Mouse (Mus musculus) midbrain, postnatal 0 days (tissue): ENCODE measurements around the gene Glis3. TPM values are rescaled to one million over a fixed set of nuclear protein-coding genes. Genes with fewer than 3 reads are reported as not detected.

Experiments
- ATAC-seq: fragments of 200-750 bp; cut with Nextera tagmentation; 2 replicates; pipeline ENCODE4 v1.8.0; 2017; ENCODE audit warnings: moderate number of reproducible peaks, mild to moderate bottlenecking, moderate TSS enrichment, moderate library complexity; ENCODE audit not compliant: low FRiP score
- DNase-seq: peaks from one replicate; pipeline ENCODE4 v3.0.0-alpha.2; 2015; ENCODE audit warnings: low spot score
- H3K27ac ChIP-seq: fragments of 300-500 bp; sonication (generic); 2 replicates; pipeline ENCODE4 v1.5.1; 2014; ENCODE audit warnings: low read depth, mild to moderate bottlenecking, low read length, mixed read lengths
- H3K27me3 ChIP-seq: fragments of 300-500 bp; sonication (generic); 2 replicates; pipeline ENCODE4 v1.6.1; 2014; ENCODE audit warnings: low read length, control low read depth, mixed read lengths; ENCODE audit not compliant: insufficient read depth
- H3K36me3 ChIP-seq: fragments of 300-500 bp; sonication (generic); 2 replicates; pipeline ENCODE4 v1.6.1; 2014; ENCODE audit warnings: low read length, control low read depth, mixed read lengths; ENCODE audit not compliant: insufficient read depth
- H3K4me1 ChIP-seq: fragments of 300-500 bp; sonication (generic); 2 replicates; pipeline ENCODE4 v1.6.1; 2014; ENCODE audit warnings: mild to moderate bottlenecking, control low read depth, antibody characterized with exemption, low read length, mixed read lengths; ENCODE audit not compliant: insufficient read depth
- H3K4me2 ChIP-seq: fragments of 300-500 bp; sonication (generic); 2 replicates; pipeline ENCODE4 v1.6.1; 2014; ENCODE audit warnings: low read depth, mild to moderate bottlenecking, low read length, mixed read lengths; ENCODE audit not compliant: poor library complexity, severe bottlenecking
- H3K4me3 ChIP-seq: fragments of 300-500 bp; sonication (generic); 2 replicates; pipeline ENCODE4 v1.5.1; 2014; ENCODE audit warnings: low read depth, mild to moderate bottlenecking, low read length, moderate library complexity
- H3K9ac ChIP-seq: fragments of 300-500 bp; sonication (generic); replicated peaks from 2 replicates; pipeline ENCODE4 v1.6.1; 2014; ENCODE audit warnings: mild to moderate bottlenecking, low read length, moderate library complexity, mixed read lengths; ENCODE audit not compliant: poor library complexity, severe bottlenecking
- H3K9me3 ChIP-seq: fragments of 300-500 bp; sonication (generic); 2 replicates; pipeline ENCODE4 v1.6.1; 2016; ENCODE audit warnings: low read length, control low read depth
- CTCF ChIP-seq: IDR thresholded peaks from 2 replicates; pipeline ENCODE4 v1.5.1; 2016; ENCODE audit warnings: antibody characterized with exemption, mild to moderate bottlenecking
- WGBS: fragments of 180-500 bp; shearing (Covaris S2); extraction: QIAGEN DNeasy Blood & Tissue Kit; methylation state at CpG from one replicate; pipeline ENCODE4 v1.1.7; 2014; 5-methylcytosine and 5-hydroxymethylcytosine counted together
- polyA plus RNA-seq: library from polyadenylated mRNA; unstranded; fragments of >200 nt; fragmentation: Nextera tagmentation; extraction: Ambion mirVana; gene quantifications from 2 replicates; pipeline ENCODE4 v1.2.1, GENCODE M21; 2015
- total RNA-seq: library from RNA; depleted of rRNA; stranded (reverse); fragments of >200 nt; gene quantifications from 2 replicates; pipeline ENCODE4 v1.2.3, GENCODE M21; 2014; rRNA removed

The Glis3 gene
- total RNA-seq (16.5 and 27.1 TPM in 2 replicates), polyA plus RNA-seq (0.75 and 1.2 TPM in 2 replicates)

DNA sequence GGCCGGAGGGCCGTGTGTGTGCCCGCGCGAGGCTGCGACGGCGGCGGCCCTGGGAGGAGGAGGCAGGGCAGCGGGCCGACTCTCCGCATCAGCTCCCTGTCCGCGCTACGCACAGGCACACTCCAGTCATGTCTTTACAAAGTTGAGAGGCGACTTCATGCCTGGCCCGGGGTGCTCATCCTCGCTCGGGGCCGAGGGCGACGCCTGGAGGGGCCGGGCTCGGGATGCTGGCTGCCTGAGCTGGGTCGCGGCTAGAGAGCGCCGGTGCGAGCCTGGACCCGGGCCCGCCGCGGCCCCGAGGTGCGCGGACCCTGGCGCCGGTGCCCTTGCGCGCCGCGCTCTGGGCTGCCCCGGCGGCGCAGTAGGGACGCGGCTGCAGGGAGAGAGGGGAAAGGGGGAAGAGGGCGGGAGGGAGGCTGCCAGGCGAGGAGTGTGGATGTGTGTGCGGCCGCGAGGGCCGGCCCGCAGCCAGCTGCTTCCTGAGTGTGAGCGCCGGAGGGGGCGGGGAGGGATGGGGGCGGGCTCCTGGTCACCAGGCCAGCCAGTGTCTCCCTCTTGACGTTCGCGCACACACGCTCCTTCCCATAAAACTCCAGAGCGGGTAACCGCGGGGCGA lies at the start of gene Glis3:
Glis3 (minus strand) TSS at position 302 of the 616 bp plus-strand sequence.
- peak; percentile 74 for DNase-seq
- Histone ChIP-seq H3K4me3 (peak within 1 kb of the TSS; percentile 57), H3K27ac (no peak within 1 kb of the TSS), H3K36me3 (no peaks in the 10 kb centered on the region), H3K4me1 (no peaks in the 10 kb centered on the region), H3K27me3 (peaks cover 10% of the 10 kb centered on the region), H3K9me3 (no peaks in the 10 kb centered on the region), H3K4me2 (peak within 1 kb of the TSS; percentile 98), H3K9ac (peak within 1 kb of the TSS; percentile 37; the same call in 1 of the 2 replicates)
- peak; percentile 17; the same call in 1 of the 2 replicates for TF ChIP-seq CTCF
- peak; percentile 84 for ATAC-seq
- under 1% methylated on average over 57 of the region's 66 CpGs for WGBS

- 52% methylated on average over 18 of the region's 18 CpGs for WGBS
- TF ChIP-seq CTCF, result peak; percentile 90
- Histone ChIP-seq H3K9me3 (no peaks in the 10 kb centered on the region), H3K4me1 (no peaks in the 10 kb centered on the region), H3K27ac (no peak overlapping the region), H3K9ac (no peak overlapping the region; the same call in 1 of the 2 replicates), H3K4me3 (no peak overlapping the region), H3K27me3 (no peaks in the 10 kb centered on the region), H3K4me2 (no peak overlapping the region), H3K36me3 (no peaks in the 10 kb centered on the region)
- DNase-seq (peak; percentile 85), ATAC-seq (no peak)
Measured at GRCm38 (mm10) chr19:28726161-28726880, 46.4 kb upstream of the Glis3 start.

- Histone ChIP-seq H3K9ac (no peak overlapping the region), H3K4me1 (no peaks in the 10 kb centered on the region), H3K27me3 (no peaks in the 10 kb centered on the region), H3K9me3 (no peaks in the 10 kb centered on the region), H3K4me2 (no peak overlapping the region), H3K4me3 (no peak overlapping the region), H3K36me3 (no peaks in the 10 kb centered on the region), H3K27ac (no peak overlapping the region)
- 75% methylated on average over 7 of the region's 7 CpGs for WGBS
- no peak for TF ChIP-seq CTCF
- ATAC-seq, result no peak
- no peak for DNase-seq
Measured at GRCm38 (mm10) chr19:28724641-28725040, 44.8 kb upstream of the Glis3 start.

GRCm38 (mm10) chr19:28722626-28723025 lies 42.7 kb upstream of the Glis3 start:
- Histone ChIP-seq H3K9ac (no peak overlapping the region), H3K4me3 (no peak overlapping the region), H3K27ac (no peak overlapping the region), H3K9me3 (no peaks in the 10 kb centered on the region), H3K4me1 (no peaks in the 10 kb centered on the region), H3K27me3 (no peaks in the 10 kb centered on the region), H3K36me3 (no peaks in the 10 kb centered on the region), H3K4me2 (no peak overlapping the region)
- no peak for TF ChIP-seq CTCF
- WGBS, result 84% methylated on average over 4 of the region's 4 CpGs
- no peak for ATAC-seq
- DNase-seq, result no peak

GRCm38 (mm10) chr19:28721834-28722233 lies 42.0 kb upstream of the Glis3 start:
- H3K36me3 ChIP-seq, result no peaks in the 10 kb centered on the region
- H3K9me3 ChIP-seq, result no peaks in the 10 kb centered on the region
- H3K27ac ChIP-seq, result no peak overlapping the region
- DNase-seq (peak; percentile 17), ATAC-seq (no peak)
- no peak overlapping the region for H3K9ac ChIP-seq
- no peaks in the 10 kb centered on the region for H3K27me3 ChIP-seq
- WGBS, result 87% methylated on average over 10 of the region's 10 CpGs
- no peaks in the 10 kb centered on the region for H3K4me1 ChIP-seq
- no peak overlapping the region for H3K4me3 ChIP-seq
- no peak for TF ChIP-seq CTCF
- no peak overlapping the region for H3K4me2 ChIP-seq

GRCm38 (mm10) chr19:28720016-28720415 lies 40.1 kb upstream of the Glis3 start:
- no peaks in the 10 kb centered on the region for H3K36me3 ChIP-seq
- no peaks in the 10 kb centered on the region for H3K4me1 ChIP-seq
- TF ChIP-seq CTCF, result no peak
- H3K27me3 ChIP-seq, result no peaks in the 10 kb centered on the region
- no peak for ATAC-seq
- H3K4me3 ChIP-seq, result no peak overlapping the region
- no peak overlapping the region for H3K4me2 ChIP-seq
- no peaks in the 10 kb centered on the region for H3K9me3 ChIP-seq
- no peak for DNase-seq
- H3K9ac ChIP-seq, result no peak overlapping the region
- no peak overlapping the region for H3K27ac ChIP-seq
